Mouse (Mus musculus): ENCODE measurements at regions not wholly inside any gene's neighbourhood (a gene's known extent, or its start where the extent isn't known, plus 50 kb on each side); places are given as distances from the start of the nearest gene placed in this dataset.

DNA sequence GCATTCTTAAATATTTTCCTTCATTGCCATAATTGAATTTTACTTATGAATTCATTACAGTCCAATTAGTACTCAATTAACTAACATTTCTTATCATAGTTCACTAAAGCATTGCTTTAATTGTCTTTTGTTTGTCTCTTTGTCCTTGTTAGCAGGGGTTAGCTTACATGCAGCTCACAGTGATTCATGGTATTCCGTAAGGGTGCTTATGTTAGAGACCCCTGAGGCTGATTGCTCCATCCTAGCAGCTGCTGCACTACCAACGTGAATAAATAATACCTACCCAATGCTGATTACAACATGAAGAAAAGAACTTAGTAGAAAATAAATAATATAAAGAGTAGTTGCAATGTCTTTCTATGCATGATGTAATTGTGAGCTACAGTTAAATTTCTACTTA lies 791.4 kb downstream of the Epha7 start:
- no peak for DNase-seq (ENCODE audit: low read depth)

- DNase-seq (ENCODE audit: low read depth) = no peak
Observed at GRCm38 (mm10) chr4:29617910-29618309, 805.0 kb downstream of the Epha7 start.

GRCm38 (mm10) chr4:29644839-29645565 lies 832.1 kb downstream of the Epha7 start:
- DNase-seq (ENCODE audit: low read depth) = peak; percentile 19

DNA sequence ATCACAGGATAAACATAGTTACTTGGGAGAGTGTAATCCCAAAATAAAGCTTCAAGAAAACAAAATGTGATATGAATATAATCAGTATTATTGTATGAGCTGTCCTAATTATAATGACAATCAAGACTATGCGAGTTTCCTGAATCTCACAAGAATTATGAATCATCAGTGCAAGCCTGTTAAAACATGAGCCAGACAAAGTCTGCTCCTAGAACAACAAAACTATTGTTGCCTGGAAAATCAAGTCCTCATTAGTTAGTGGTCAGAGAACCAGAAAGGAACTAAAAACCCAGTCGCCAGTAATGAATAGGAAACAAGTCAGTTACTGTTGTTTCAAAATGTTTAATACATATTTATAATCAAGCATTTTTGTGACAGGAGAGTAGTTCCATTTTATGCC lies 841.0 kb downstream of the Epha7 start:
- no peak for DNase-seq (ENCODE audit: low read depth)

DNA sequence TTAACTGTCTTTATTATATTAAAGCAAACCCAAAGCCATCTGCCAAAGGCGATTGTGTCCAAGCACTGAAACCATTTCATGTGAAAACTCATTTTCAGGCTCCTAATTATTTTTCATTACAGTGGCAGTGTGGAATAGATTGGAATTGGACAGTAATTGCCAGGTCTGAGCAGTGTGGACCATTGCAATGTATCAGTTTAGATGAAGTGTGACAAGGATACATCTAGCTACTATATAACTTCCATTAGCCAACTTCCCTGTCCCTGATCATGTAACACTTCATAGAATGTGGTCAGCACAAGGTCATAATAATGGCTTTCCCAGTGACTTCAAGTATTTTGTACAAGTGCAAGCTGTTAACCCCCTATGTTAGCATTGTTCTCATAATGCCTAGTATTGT lies 842.7 kb downstream of the Epha7 start:
- no peak for DNase-seq (ENCODE audit: low read depth)

DNA sequence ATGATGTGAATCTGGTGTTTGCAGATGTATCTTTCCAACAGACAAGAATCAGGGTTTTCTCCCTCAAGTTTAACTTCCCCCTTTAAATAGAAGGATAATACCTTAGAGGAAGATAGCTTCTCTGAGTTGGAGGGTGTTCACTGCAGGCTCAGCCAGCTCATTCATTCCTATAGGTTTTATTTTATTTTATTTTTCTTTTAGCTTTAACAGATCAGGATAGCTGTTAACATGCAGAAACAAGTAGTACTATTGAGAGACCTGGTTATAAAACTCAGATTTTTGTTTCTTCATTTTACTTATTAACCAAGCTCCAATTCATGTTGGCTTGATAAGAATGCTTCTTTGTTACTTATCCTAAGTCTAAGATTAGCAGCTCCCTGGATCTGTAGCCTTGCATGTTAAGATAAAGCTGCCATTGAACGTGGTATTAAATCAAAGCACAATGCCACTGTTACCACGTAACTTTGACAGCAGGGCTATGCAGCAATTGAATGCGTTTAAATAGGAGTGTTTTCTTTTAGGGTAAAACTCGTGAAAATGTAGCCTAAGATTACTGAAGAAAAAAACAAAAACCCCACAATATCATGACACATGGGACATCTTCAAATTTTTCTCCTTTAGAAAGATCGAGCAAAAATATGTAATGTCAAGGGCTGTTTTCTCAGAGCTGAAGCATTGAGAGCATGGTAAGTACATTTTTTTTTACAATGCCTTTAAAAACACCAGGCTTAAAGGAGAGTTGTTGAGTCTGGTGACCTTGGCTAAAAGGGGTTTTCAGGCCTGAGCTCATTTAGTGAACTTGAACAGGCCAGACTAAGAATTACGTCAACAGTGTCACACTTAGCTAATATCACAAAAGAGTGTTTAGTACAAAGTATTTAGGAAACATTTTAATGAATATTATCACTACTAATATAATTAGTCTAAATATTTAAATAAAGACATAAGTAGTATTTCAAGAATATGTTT lies 848.5 kb downstream of the Epha7 start:
- no peak for DNase-seq (ENCODE audit: low read depth)

DNA sequence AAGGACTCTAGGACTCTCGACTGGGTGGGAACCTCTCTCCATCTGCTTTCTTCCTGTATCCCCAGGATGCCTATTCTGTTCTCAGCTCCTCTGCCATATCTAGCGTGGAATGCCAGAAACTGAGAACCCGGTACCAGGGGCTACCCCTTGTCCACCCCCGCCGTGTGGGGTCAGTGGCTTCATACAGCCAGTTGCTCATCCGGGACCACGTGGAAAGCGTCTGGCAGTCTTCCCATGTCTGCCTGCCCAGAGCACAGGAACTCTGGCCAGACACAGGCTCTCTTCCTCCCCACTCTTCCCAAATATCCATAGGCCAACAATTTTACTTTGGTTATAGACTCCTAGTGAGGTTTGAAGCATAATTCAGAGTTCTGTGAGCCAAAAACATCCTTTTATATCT lies 852.6 kb downstream of the Epha7 start:
- DNase-seq (ENCODE audit: low read depth) = no peak

DNA sequence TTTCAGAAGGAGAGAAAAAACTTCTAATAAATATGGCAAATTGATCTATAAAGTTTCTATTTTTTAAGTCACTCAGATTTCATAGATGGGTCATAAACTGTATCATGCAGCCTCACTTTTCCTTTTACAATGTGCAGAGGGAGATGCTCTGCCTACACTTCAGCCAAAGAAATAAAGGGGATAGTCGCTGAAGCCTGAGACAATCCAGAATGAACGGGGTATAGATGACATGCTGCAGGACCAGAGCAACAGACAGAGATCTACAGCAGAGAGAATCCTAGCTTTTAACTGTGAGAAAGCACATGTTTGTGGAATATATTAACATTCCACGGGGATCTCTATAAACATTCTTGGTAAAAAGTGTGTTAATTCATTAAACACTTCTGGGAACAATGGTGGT lies 881.2 kb downstream of the Epha7 start:
- no peak for DNase-seq (ENCODE audit: low read depth)

- DNase-seq (ENCODE audit: low read depth) = no peak
Observed at GRCm38 (mm10) chr4:29732513-29732912, 919.6 kb downstream of the Epha7 start.

DNA sequence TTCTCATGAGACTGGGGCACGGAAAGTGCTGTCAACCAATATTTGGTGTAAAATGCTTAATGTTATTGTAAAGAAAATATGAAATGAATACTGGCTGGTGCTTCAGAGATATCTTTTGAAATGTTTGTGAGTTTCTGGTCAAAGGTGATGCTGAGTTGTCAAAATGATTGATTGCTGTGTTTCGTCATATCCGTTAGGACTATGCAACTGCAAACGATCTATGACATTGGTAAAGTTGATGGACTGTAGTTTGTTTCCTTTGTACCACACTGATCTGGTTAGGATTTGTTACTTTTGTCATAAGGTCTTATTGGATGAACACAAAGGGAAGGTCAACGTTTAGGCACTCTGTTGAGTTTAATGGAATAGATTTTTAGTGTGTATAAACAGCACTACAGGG lies 929.1 kb downstream of the Epha7 start:
- DNase-seq (ENCODE audit: low read depth) = no peak

DNA sequence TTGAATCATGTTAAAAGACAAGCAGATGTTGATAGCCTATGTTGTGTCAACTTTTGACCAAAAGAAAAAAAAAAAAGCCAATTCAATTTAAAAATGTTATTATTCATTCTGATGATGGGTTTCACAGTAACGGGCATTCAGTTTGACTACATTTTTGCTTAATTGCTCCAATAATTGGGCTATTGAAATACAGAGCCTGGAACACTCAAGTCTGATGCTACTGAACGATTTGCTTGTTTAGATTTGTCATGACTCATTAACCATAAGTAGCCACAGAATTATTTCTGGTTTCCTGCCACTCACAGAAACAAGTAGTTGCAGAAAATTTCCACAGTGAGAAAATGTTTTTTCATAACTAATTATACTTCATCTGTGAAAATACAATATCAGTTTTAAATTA lies 929.8 kb downstream of the Epha7 start:
- DNase-seq (ENCODE audit: low read depth) = no peak

Measured in NIH3T3 (cell line).